Mouse (Mus musculus) skeletal muscle tissue, adult 2 months (tissue): ENCODE measurements at regions not wholly inside any gene's neighbourhood (a gene's known extent, or its start where the extent isn't known, plus 50 kb on each side); places are given as distances from the start of the nearest gene placed in this dataset.

Experiments
- DNase-seq: peaks from one replicate; pipeline ENCODE4 v3.0.0-alpha.2; 2012; ENCODE audit warnings: low read depth, low spot score

- peak; percentile 9 for DNase-seq
These were observed 191.8 kb upstream of the Tenm3 start for GRCm38 (mm10) chr8:49035519-49035918.

- DNase-seq, result no peak
These were observed 186.5 kb upstream of the Tenm3 start for GRCm38 (mm10) chr8:49030255-49030654.

GRCm38 (mm10) chr8:49017741-49018140 lies 174.0 kb upstream of the Tenm3 start:
- no peak for DNase-seq

- no peak for DNase-seq
These were observed 171.9 kb upstream of the Tenm3 start for GRCm38 (mm10) chr8:49015701-49016100.

GRCm38 (mm10) chr8:49015200-49015599 lies 171.4 kb upstream of the Tenm3 start:
- DNase-seq, result no peak

- DNase-seq, result no peak
These were observed 162.7 kb upstream of the Tenm3 start for GRCm38 (mm10) chr8:49006236-49006965.

GRCm38 (mm10) chr8:48981667-48982066 lies 137.9 kb upstream of the Tenm3 start:
- DNase-seq, result no peak

GRCm38 (mm10) chr8:48980755-48981154 lies 137.0 kb upstream of the Tenm3 start:
- DNase-seq, result no peak

- DNase-seq, result no peak
These were observed 126.9 kb upstream of the Tenm3 start for GRCm38 (mm10) chr8:48970655-48971054.

- no peak for DNase-seq
These were observed 121.2 kb upstream of the Tenm3 start for GRCm38 (mm10) chr8:48964929-48965328.

- no peak for DNase-seq
These were observed 113.9 kb upstream of the Tenm3 start for GRCm38 (mm10) chr8:48957614-48958013.

GRCm38 (mm10) chr8:48951412-48951811 lies 107.7 kb upstream of the Tenm3 start:
- no peak for DNase-seq

GRCm38 (mm10) chr8:48944177-48944576 lies 100.4 kb upstream of the Tenm3 start:
- no peak for DNase-seq

- DNase-seq, result no peak
These were observed 93.4 kb upstream of the Tenm3 start for GRCm38 (mm10) chr8:48937144-48937543.

GRCm38 (mm10) chr8:48927135-48927534 lies 83.4 kb upstream of the Tenm3 start:
- no peak for DNase-seq

- DNase-seq, result no peak
These were observed 71.5 kb upstream of the Tenm3 start for GRCm38 (mm10) chr8:48915275-48915674.

GRCm38 (mm10) chr8:48912842-48913241 lies 69.1 kb upstream of the Tenm3 start:
- DNase-seq, result no peak

- DNase-seq, result no peak
These were observed 58.1 kb upstream of the Tenm3 start for GRCm38 (mm10) chr8:48901668-48902406.

GRCm38 (mm10) chr8:48896687-48897086 lies 52.9 kb upstream of the Tenm3 start:
- DNase-seq, result no peak

GRCm38 (mm10) chr8:48896251-48896650 lies 52.5 kb upstream of the Tenm3 start:
- DNase-seq, result no peak

GRCm38 (mm10) chr8:48895586-48895985 lies 51.8 kb upstream of the Tenm3 start:
- DNase-seq, result no peak
